37 mouse cellular contexts compared by ENCODE assay signal in genomic region chr6:48727761-48728160, GRCm38 (mm10). TPM values are rescaled to one million over a fixed set of nuclear protein-coding genes. Genes with fewer than 3 reads are reported as not detected.
DNase-seq lines count a peak whose midpoint lies in the region; ATAC-seq lines count a peak whose summit lies in the region.
"Had no signal": no experiment of that assay in that cellular context is flagged by ENCODE, and none has a peak within 500 bp of the region (broad histone marks: within the 10 kb centered on the region; RNA-seq: fewer than 3 reads in every experiment).

No protein-coding gene starts in this region.

- H3K27ac ChIP-seq in forebrain, embryonic 15.5 days (replicated peaks), result no peak overlapping the region
- H3K27ac ChIP-seq: embryonic facial prominence, embryonic 12.5 days; hindbrain, embryonic 13.5 days; kidney, embryonic 15.5 days; layer of hippocampus, adult 2 months; left cerebral cortex, adult 2 months; liver, embryonic 12.5 days; midbrain, embryonic 13.5 days; stomach, postnatal 0 days had no signal

- H3K4me1 ChIP-seq in forebrain, embryonic 15.5 days, result 0 out of 2 replicates have a peak, but pooled peaks cover 2% of the 10 kb centered on the region
- H3K4me1 ChIP-seq: embryonic facial prominence, embryonic 12.5 days; liver, embryonic 12.5 days had no signal

- no peaks in the 10 kb centered on the region for H3K9me3 ChIP-seq in forebrain, embryonic 15.5 days
- H3K9me3 ChIP-seq: embryonic facial prominence, embryonic 12.5 days; hindbrain, embryonic 13.5 days; kidney, embryonic 15.5 days; liver, embryonic 12.5 days; midbrain, embryonic 13.5 days had no signal

- no peak overlapping the region for H3K4me2 ChIP-seq in forebrain, embryonic 15.5 days (replicated peaks)
- H3K4me2 ChIP-seq: embryonic facial prominence, embryonic 12.5 days; heart, embryonic 11.5 days; hindbrain, embryonic 13.5 days; kidney, embryonic 15.5 days; liver, embryonic 12.5 days; midbrain, embryonic 13.5 days had no signal

- WGBS in forebrain, embryonic 15.5 days, result 93% methylated on average over 5 of the region's 5 CpGs

- H3K36me3 ChIP-seq in forebrain, embryonic 15.5 days, result no peaks in the 10 kb centered on the region
- H3K36me3 ChIP-seq: embryonic facial prominence, embryonic 12.5 days; hindbrain, embryonic 13.5 days; kidney, embryonic 15.5 days; liver, embryonic 12.5 days; midbrain, embryonic 13.5 days had no signal

- peak; percentile 53 for DNase-seq in heart, adult 11 months
- DNase-seq in heart, adult 8-10 months (ENCODE audit: low spot score), result no peak
- DNase-seq in naive thymus-derived CD4-positive, alpha-beta T cell, adult 2 months (ENCODE audit: low read depth), result peak; percentile 92
- DNase-seq in layer of hippocampus, adult 18-20 months (ENCODE audit: low spot score in 2 of 2), result no peak
- DNase-seq in frontal cortex, postnatal 14 days (ENCODE audit: low spot score in 2 of 2), result no peak
- DNase-seq: adrenal gland, postnatal 10 days; cerebellum, adult 11 months; cerebellum, adult 9-10 months; embryo, embryonic 11 days; heart, postnatal 36 days; kidney, adult 11 months; kidney, postnatal 25 days; liver, postnatal 0 days; lung, postnatal 4 days had no signal

- no peaks in the 10 kb centered on the region for H3K27me3 ChIP-seq in forebrain, embryonic 15.5 days
- H3K27me3 ChIP-seq: embryonic facial prominence, embryonic 12.5 days; hindbrain, embryonic 13.5 days; kidney, embryonic 15.5 days; liver, embryonic 12.5 days; midbrain, embryonic 13.5 days had no signal

- no peak overlapping the region for H3K4me3 ChIP-seq in forebrain, embryonic 15.5 days
- H3K4me3 ChIP-seq: embryonic facial prominence, embryonic 12.5 days; hindbrain, embryonic 13.5 days; kidney, embryonic 15.5 days; layer of hippocampus, adult 2 months; left cerebral cortex, adult 2 months; liver, embryonic 12.5 days; midbrain, embryonic 13.5 days had no signal

- ATAC-seq in CD4-positive, CD25-positive, alpha-beta regulatory T cell, adult 4 months, result peak; percentile 77
- peak; percentile 40; the same call in 1 of the 2 replicates for ATAC-seq in granulocyte monocyte progenitor cell, adult 5-6 weeks (replicated peaks; ENCODE audit: poor library complexity, severe bottlenecking)
- no peak for ATAC-seq in forebrain, embryonic 15.5 days (replicated peaks)
- ATAC-seq: forebrain, embryonic 14.5 days; liver, embryonic 12.5 days; liver, postnatal 0 days; lung, postnatal 0 days; midbrain, embryonic 13.5 days had no signal

- no peak overlapping the region for H3K9ac ChIP-seq in forebrain, embryonic 15.5 days (replicated peaks)
- H3K9ac ChIP-seq: embryonic facial prominence, embryonic 12.5 days; hindbrain, embryonic 13.5 days; kidney, embryonic 15.5 days; liver, embryonic 12.5 days; liver, postnatal 0 days; midbrain, embryonic 13.5 days had no signal

RNA-seq across cellular contexts. Expression of gene Gimap7, which starts 9.3 kb away (rescaled TPM):
- under 1 TPM in 3 of 4 experiments, not detected in 1; 0.22 to 0.78 (median 0.71) TPM for total RNA-seq in heart, adult 8-10 months (2022)
- polyA plus RNA-seq in CD4-positive, CD25-positive, alpha-beta regulatory T cell, adult 4 months (2017; shearing (Covaris generic)), result 100 to 1,000 TPM; 600 to 617 TPM
- not detected in 2 replicates for total RNA-seq in granulocyte monocyte progenitor cell, adult 5-6 weeks (2014; fragmentation: Nextera tagmentation)
- not detected in 2 replicates for total RNA-seq in granulocyte monocyte progenitor cell, adult 5-6 weeks (2017)
- not detected for total RNA-seq in layer of hippocampus, adult 18-20 months (2021)
- not detected in 2 replicates for polyA plus RNA-seq in forebrain, embryonic 15.5 days (2015; fragmentation: Nextera tagmentation; extraction: Ambion mirVana)
- total RNA-seq: ES-E14; gastrocnemius, adult 8-10 months; layer of hippocampus, adult 2 months; layer of hippocampus, postnatal 14 days; left cerebral cortex, adult 2 months; left cerebral cortex, postnatal 25 days had no signal
- polyA plus RNA-seq: C2C12; embryonic facial prominence, embryonic 12.5 days; forebrain, embryonic 14.5 days; frontal cortex, adult 2 months; heart, embryonic 11.5 days; hindbrain, embryonic 13.5 days; kidney, embryonic 15.5 days; limb, embryonic 14.5 days; midbrain, embryonic 13.5 days; neural tube, embryonic 11.5 days; stomach, postnatal 0 days had no signal

RNA-seq across cellular contexts. Expression of gene Gm28053, which starts 9.4 kb away (rescaled TPM):
- 1 to 10 TPM; 2.7 to 5.0 (median 4.3) TPM for total RNA-seq in heart, adult 8-10 months (2022)
- polyA plus RNA-seq in CD4-positive, CD25-positive, alpha-beta regulatory T cell, adult 4 months (2017; shearing (Covaris generic)), result 10 to 100 TPM; 62.5 to 69.5 TPM
- 11.1 TPM in 1 of 2 replicates, not detected in the other for total RNA-seq in granulocyte monocyte progenitor cell, adult 5-6 weeks (2014; fragmentation: Nextera tagmentation)
- 3.1 TPM in 1 of 2 replicates, not detected in the other for total RNA-seq in granulocyte monocyte progenitor cell, adult 5-6 weeks (2017)
- total RNA-seq in layer of hippocampus, adult 18-20 months (2021), result 1 to 10 TPM in 1 of 2 experiments, not detected in 1; 1.9 TPM
- polyA plus RNA-seq in forebrain, embryonic 15.5 days (2015; fragmentation: Nextera tagmentation; extraction: Ambion mirVana), result 1.2 TPM in 1 of 2 replicates, not detected in the other
- total RNA-seq: ES-E14; layer of hippocampus, adult 2 months; megakaryocyte-erythroid progenitor cell, adult 5-6 weeks had no signal
- polyA plus RNA-seq: C2C12; embryonic facial prominence, embryonic 12.5 days; forebrain, embryonic 14.5 days; hindbrain, embryonic 13.5 days; midbrain, embryonic 13.5 days; neural tube, embryonic 11.5 days had no signal

RNA-seq across cellular contexts. Expression of gene Gimap1, which starts 11.1 kb away (rescaled TPM):
- total RNA-seq in heart, adult 8-10 months (2022), result 1 to 10 TPM; 6.3 to 9.4 (median 8.0) TPM
- polyA plus RNA-seq in CD4-positive, CD25-positive, alpha-beta regulatory T cell, adult 4 months (2017; shearing (Covaris generic)), result 100 to 1,000 TPM; 342 to 402 TPM
- total RNA-seq in granulocyte monocyte progenitor cell, adult 5-6 weeks (2014; fragmentation: Nextera tagmentation), result 0.43 and 3.1 TPM in 2 replicates
- 0.93 and 2.0 TPM in 2 replicates for total RNA-seq in granulocyte monocyte progenitor cell, adult 5-6 weeks (2017)
- 1 to 10 TPM; 1.4 to 1.9 TPM for total RNA-seq in layer of hippocampus, adult 18-20 months (2021)
- polyA plus RNA-seq in forebrain, embryonic 15.5 days (2015; fragmentation: Nextera tagmentation; extraction: Ambion mirVana), result 4.1 and 4.6 TPM in 2 replicates
- polyA plus RNA-seq: C2C12 had no signal

RNA-seq across cellular contexts. Expression of gene Gimap5, which starts 18.2 kb away (rescaled TPM):
- total RNA-seq in heart, adult 8-10 months (2022), result 1 to 10 TPM; 4.1 to 5.0 (median 4.5) TPM
- polyA plus RNA-seq in CD4-positive, CD25-positive, alpha-beta regulatory T cell, adult 4 months (2017; shearing (Covaris generic)), result 100 to 1,000 TPM; 196 to 256 TPM
- 0.75 TPM in 1 of 2 replicates, not detected in the other for total RNA-seq in granulocyte monocyte progenitor cell, adult 5-6 weeks (2014; fragmentation: Nextera tagmentation)
- 0.09 TPM in 1 of 2 replicates, not detected in the other for total RNA-seq in granulocyte monocyte progenitor cell, adult 5-6 weeks (2017)
- under 1 TPM; 0.62 to 0.99 TPM for total RNA-seq in layer of hippocampus, adult 18-20 months (2021)
- 0.86 and 1.2 TPM in 2 replicates for polyA plus RNA-seq in forebrain, embryonic 15.5 days (2015; fragmentation: Nextera tagmentation; extraction: Ambion mirVana)
- polyA plus RNA-seq: C2C12 had no signal

RNA-seq across cellular contexts. Expression of gene Gimap6, which starts 19.7 kb away (rescaled TPM):
- 10 to 100 TPM; 28.6 to 39.2 (median 35.6) TPM for total RNA-seq in heart, adult 8-10 months (2022)
- polyA plus RNA-seq in CD4-positive, CD25-positive, alpha-beta regulatory T cell, adult 4 months (2017; shearing (Covaris generic)), result 1,000 to 10,000 TPM; 1,247 to 1,551 TPM
- total RNA-seq in granulocyte monocyte progenitor cell, adult 5-6 weeks (2014; fragmentation: Nextera tagmentation), result 0.58 and 1.4 TPM in 2 replicates
- 4.1 and 6.3 TPM in 2 replicates for total RNA-seq in granulocyte monocyte progenitor cell, adult 5-6 weeks (2017)
- 1 to 10 TPM; 4.3 to 4.9 TPM for total RNA-seq in layer of hippocampus, adult 18-20 months (2021)
- polyA plus RNA-seq in forebrain, embryonic 15.5 days (2015; fragmentation: Nextera tagmentation; extraction: Ambion mirVana), result 5.7 and 5.8 TPM in 2 replicates
- polyA plus RNA-seq: C2C12 had no signal

Comparison
In these comparisons a context has a peak if more than half of its experiments do, and no peak if none do; other contexts are left out.
1. DNase-seq: peak in heart, adult 11 months (single experiment) and naive thymus-derived CD4-positive, alpha-beta T cell, adult 2 months (single experiment); none in heart, adult 8-10 months (single experiment), layer of hippocampus, adult 18-20 months (0 of 2) and frontal cortex, postnatal 14 days (0 of 2).